Mouse (Mus musculus) neural tube, embryonic 11.5 days (tissue): ENCODE results near the gene Tchp. TPM values are rescaled to one million over a fixed set of nuclear protein-coding genes. Genes with fewer than 3 reads are reported as not detected.

Source experiments
- ATAC-seq: fragments of 200-750 bp; cut with Nextera tagmentation; 2 replicates; pipeline ENCODE4 v1.8.0; 2017; ENCODE audit warnings: moderate number of reproducible peaks, mild to moderate bottlenecking, moderate TSS enrichment, moderate library complexity; ENCODE audit not compliant: insufficient read depth, low FRiP score, low TSS enrichment
- DNase-seq: peaks from one replicate; pipeline ENCODE4 v3.0.0-alpha.2; 2015; ENCODE audit warnings: low spot score
- H3K27ac ChIP-seq: fragments of 300-500 bp; sonication (generic); 2 replicates; pipeline ENCODE4 v1.5.1; 2014; ENCODE audit warnings: low read depth, mild to moderate bottlenecking, low read length
- H3K27me3 ChIP-seq: fragments of 300-500 bp; sonication (generic); 2 replicates; pipeline ENCODE4 v1.6.1; 2014; ENCODE audit warnings: mild to moderate bottlenecking, low read length, mixed read lengths; ENCODE audit not compliant: control insufficient read depth, insufficient read depth
- H3K36me3 ChIP-seq: fragments of 300-500 bp; sonication (generic); 2 replicates; pipeline ENCODE4 v1.6.1; 2014; ENCODE audit warnings: mild to moderate bottlenecking, low read length, moderate library complexity, mixed read lengths; ENCODE audit not compliant: control insufficient read depth, insufficient read depth
- H3K4me1 ChIP-seq: fragments of 300-500 bp; sonication (generic); 2 replicates; pipeline ENCODE4 v1.6.1; 2014; ENCODE audit warnings: low read length, mixed read lengths; ENCODE audit not compliant: control insufficient read depth, insufficient read depth
- H3K4me2 ChIP-seq: fragments of 300-500 bp; sonication (generic); 2 replicates; pipeline ENCODE4 v1.6.1; 2014; ENCODE audit warnings: low read depth, mild to moderate bottlenecking, moderate library complexity
- H3K4me3 ChIP-seq: fragments of 300-500 bp; sonication (generic); 2 replicates; pipeline ENCODE4 v1.5.1; 2014; ENCODE audit warnings: low read depth, low read length
- H3K9ac ChIP-seq: fragments of 300-500 bp; sonication (generic); 2 replicates; pipeline ENCODE4 v1.6.1; 2014; ENCODE audit warnings: mild to moderate bottlenecking, low read length
- H3K9me3 ChIP-seq: fragments of 300-500 bp; sonication (generic); 2 replicates; pipeline ENCODE4 v1.6.1; 2016; ENCODE audit warnings: low read length; ENCODE audit not compliant: control insufficient read depth
- WGBS: fragments of 180-500 bp; shearing (Covaris S2); extraction: QIAGEN DNeasy Blood & Tissue Kit; methylation state at CpG from one replicate; pipeline ENCODE4 v1.1.7; 2014; 5-methylcytosine and 5-hydroxymethylcytosine counted together
- polyA plus RNA-seq: library from polyadenylated mRNA; unstranded; fragments of >200 nt; fragmentation: Nextera tagmentation; extraction: Ambion mirVana; gene quantifications from 2 replicates; pipeline ENCODE4 v1.2.1, GENCODE M21; 2014

Tchp gene
- polyA plus RNA-seq, 1 experiment from 2014 or later, result 12.8 TPM

DNA sequence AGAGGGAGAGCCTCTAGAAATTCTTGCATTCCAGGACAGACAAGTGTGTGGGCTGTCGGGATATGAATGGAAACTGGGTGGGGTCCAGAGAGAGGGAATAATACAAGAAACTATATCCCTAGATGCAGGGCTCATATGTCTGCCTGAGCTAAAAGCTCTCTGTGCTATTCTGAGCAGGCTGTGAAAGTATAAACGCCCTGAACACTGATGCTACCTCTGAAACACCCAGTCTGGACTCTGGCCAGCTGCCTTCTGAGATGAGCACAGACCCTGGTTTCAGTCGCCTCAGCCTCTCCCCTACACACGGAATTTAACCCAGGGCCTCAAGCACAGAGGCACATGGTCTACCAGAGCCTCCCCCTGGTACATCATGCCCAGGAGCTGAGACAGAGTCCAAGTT, 33.0 kb downstream of the Tchp start:
- H3K36me3 ChIP-seq, result peaks cover 16% of the 10 kb centered on the region

DNA sequence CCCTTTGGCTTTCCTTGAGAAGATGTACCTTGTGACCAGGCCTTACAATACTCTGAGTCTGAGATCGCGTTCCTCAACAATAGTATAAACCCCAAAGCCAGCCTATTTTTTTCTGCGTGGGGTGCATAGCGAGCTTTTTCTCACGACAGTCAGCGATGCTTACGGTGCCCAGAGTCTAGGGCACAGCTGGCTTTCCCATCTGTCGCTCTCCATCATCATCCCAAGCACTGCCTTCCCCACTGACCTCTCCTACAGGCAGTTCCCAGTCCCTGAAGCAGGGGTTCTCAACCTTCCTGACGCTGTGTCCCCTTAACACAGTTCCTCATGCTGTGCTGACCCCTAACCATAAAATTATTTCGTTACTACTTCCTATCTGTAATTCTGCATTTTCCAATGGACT, 35.0 kb downstream of the Tchp start:
- Histone ChIP-seq H3K27me3 (no peaks in the 10 kb centered on the region), H3K4me3 (no peak overlapping the region), H3K4me1 (no peaks in the 10 kb centered on the region), H3K36me3 (peaks cover 7% of the 10 kb centered on the region), H3K27ac (no peak overlapping the region), H3K9me3 (no peaks in the 10 kb centered on the region), H3K9ac (no peak overlapping the region), H3K4me2 (no peak overlapping the region)
- DNase-seq, result no peak
- no peak for ATAC-seq
- WGBS, result 81% methylated on average over 10 of the region's 10 CpGs

More for the DNA sequence above, 33.0 kb downstream of the Tchp start:
- no peak for DNase-seq
- ATAC-seq, result no peak
- Histone ChIP-seq H3K9me3 (no peaks in the 10 kb centered on the region), H3K4me3 (no peak overlapping the region), H3K4me2 (no peak overlapping the region), H3K27me3 (no peaks in the 10 kb centered on the region), H3K27ac (no peak overlapping the region), H3K4me1 (no peaks in the 10 kb centered on the region), H3K9ac (no peak overlapping the region)
- WGBS, result 84% methylated on average over 4 of the region's 4 CpGs

DNA sequence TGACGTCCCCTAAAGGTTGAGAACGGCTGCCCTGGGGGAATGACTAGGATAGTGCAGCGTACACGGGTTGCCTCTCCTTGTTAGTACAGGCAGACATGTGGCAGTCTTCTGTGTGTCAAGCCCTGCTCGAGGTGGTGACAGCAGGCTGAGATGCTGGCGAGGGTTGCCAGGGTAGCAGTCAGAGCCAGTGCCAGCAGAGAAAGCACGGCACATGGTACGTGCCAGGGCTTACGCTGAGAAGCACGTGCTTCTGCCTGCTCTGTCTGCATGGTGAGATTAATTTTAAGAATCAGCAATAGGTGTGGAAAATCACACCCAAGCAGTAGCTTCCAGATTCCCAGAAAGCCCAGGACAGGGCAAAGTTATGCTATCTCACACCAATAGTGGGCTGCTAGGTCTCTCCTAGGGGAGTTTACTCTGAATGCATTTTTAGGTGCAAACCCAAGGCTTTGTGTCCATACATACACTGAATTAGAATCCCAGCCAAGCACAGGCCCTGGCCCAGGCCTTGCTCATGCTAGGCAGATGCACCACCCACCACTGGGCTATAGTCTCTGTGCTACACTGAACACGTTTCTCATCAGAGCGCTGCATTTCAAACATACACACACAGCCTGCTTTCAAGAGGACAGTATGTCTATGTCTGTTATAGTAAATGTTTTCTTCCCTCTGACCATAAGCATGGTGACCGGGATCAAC, 35.6 kb downstream of the Tchp start:
- no peak for ATAC-seq
- H3K27ac ChIP-seq, result no peak overlapping the region
- no peaks in the 10 kb centered on the region for H3K9me3 ChIP-seq
- peaks cover 6% of the 10 kb centered on the region; the same call in 1 of the 2 replicates for H3K36me3 ChIP-seq
- H3K27me3 ChIP-seq, result no peaks in the 10 kb centered on the region
- DNase-seq, result no peak
- WGBS, result 93% methylated on average over 13 of the region's 13 CpGs
- no peaks in the 10 kb centered on the region for H3K4me1 ChIP-seq
- H3K9ac ChIP-seq, result no peak overlapping the region
- no peak overlapping the region for H3K4me2 ChIP-seq
- no peak overlapping the region for H3K4me3 ChIP-seq

DNA sequence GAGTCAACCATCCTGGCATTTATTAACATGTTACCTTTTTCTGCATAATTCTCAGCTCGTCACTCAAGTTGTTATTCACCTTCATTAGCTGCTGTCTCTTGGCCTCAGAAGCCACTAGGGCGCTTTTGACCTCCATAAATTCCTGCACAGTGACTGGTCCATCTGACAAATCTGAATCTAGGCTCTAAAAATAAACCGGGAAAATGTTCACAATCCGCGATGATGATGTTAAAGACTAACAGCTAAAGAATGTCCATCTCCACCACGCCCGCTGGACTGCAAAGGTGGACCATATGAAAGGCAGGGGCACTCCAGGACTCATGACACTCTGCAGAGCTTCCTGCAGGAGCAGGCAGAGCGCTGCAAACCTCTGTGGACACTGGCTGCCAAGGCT, 36.1 kb downstream of the Tchp start:
- no peak overlapping the region for H3K27ac ChIP-seq
- DNase-seq (no peak), ATAC-seq (no peak)
- peaks cover 6% of the 10 kb centered on the region; the same call in 1 of the 2 replicates for H3K36me3 ChIP-seq
- no peak overlapping the region; the same call in 1 of the 2 replicates for H3K9ac ChIP-seq
- H3K9me3 ChIP-seq, result no peaks in the 10 kb centered on the region
- no peak overlapping the region for H3K4me3 ChIP-seq
- H3K4me1 ChIP-seq, result no peaks in the 10 kb centered on the region
- 95% methylated on average over 8 of the region's 8 CpGs for WGBS
- no peaks in the 10 kb centered on the region for H3K27me3 ChIP-seq
- H3K4me2 ChIP-seq, result no peak overlapping the region

DNA sequence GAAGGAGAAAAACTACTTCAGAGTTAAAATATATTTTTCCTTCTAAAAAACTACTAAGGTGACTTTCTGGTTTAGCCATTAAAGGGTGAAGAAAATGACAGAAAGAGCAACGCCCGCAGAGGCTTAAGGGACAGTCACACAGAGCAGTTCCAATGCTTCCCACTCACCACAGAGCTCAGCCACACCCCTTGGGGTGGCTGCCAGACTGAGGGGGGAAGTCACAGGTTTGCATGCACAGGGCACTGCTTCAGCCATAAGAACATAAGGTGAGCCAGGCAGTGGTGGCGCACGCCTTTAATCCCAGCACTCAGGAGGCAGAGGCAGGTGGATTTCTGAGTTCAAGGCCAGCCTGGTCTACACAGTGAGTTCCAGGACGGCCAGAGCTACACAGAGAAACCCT, 38.0 kb downstream of the Tchp start:
- DNase-seq, result no peak
- no peaks in the 10 kb centered on the region for H3K9me3 ChIP-seq
- ATAC-seq, result no peak
- 86% methylated on average over 5 of the region's 5 CpGs for WGBS
- H3K9ac ChIP-seq, result no peak overlapping the region
- no peak overlapping the region for H3K4me2 ChIP-seq
- no peak overlapping the region for H3K27ac ChIP-seq
- no peaks in the 10 kb centered on the region for H3K4me1 ChIP-seq
- H3K27me3 ChIP-seq, result no peaks in the 10 kb centered on the region
- peaks cover 6% of the 10 kb centered on the region; the same call in 1 of the 2 replicates for H3K36me3 ChIP-seq
- no peak overlapping the region for H3K4me3 ChIP-seq

GRCm38 (mm10) chr5:114746886-114747285, 39.3 kb downstream of the Tchp start:
- H3K4me1 ChIP-seq, result no peaks in the 10 kb centered on the region
- no peak overlapping the region for H3K9ac ChIP-seq
- H3K27me3 ChIP-seq, result no peaks in the 10 kb centered on the region
- no peak overlapping the region for H3K27ac ChIP-seq
- no peak overlapping the region for H3K4me3 ChIP-seq
- ATAC-seq, result no peak
- no peak for DNase-seq
- 91% methylated on average over 4 of the region's 4 CpGs for WGBS
- H3K4me2 ChIP-seq, result no peak overlapping the region
- H3K9me3 ChIP-seq, result no peaks in the 10 kb centered on the region
- H3K36me3 ChIP-seq, result peaks cover 4% of the 10 kb centered on the region; the same call in 1 of the 2 replicates

DNA sequence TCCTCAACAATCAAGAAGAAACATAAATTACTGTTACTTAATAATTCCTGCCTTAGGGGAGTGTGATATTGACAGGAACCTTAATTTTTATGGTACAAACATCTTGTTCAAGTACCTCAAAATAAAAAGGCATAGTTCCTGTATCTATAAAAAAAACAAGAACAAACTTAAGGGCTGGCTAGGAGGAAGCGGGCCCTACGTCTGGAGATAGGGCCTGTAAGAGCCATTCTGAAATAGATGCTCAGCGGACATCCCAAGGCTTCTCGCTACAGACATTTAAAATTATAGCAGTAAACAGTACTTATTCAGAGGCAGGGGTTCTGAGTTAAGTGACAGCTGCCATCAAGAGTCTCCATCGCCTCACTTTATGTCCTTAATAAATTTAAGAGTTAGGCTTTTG, 40.0 kb downstream of the Tchp start:
- Histone ChIP-seq H3K36me3 (peaks cover 4% of the 10 kb centered on the region; the same call in 1 of the 2 replicates), H3K9ac (no peak overlapping the region), H3K4me3 (no peak overlapping the region), H3K27me3 (no peaks in the 10 kb centered on the region), H3K9me3 (no peaks in the 10 kb centered on the region), H3K27ac (no peak overlapping the region), H3K4me1 (no peaks in the 10 kb centered on the region), H3K4me2 (no peak overlapping the region)
- DNase-seq, result no peak
- ATAC-seq, result no peak
- WGBS, result 96% methylated on average over 5 of the region's 5 CpGs

DNA sequence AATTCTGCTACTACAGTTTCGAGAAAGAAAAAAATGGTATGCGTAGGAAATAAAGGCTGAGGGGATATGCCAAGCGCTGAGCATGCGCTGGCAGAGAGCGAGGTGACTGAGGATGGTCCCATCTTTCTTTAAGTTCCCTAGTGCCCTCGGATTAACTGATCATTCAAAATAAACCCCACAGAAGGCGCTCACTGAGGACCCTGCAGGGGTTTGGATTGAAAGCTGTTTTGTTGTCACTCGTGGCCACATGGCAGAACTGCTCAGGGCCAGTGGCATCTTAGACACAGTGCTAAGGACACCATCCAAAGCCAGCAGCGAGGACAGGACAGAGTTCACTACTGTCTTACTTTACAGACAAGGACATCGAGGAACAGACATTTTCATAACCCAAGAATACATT, 42.8 kb downstream of the Tchp start:
- Histone ChIP-seq H3K9ac (no peak overlapping the region), H3K4me3 (no peak overlapping the region), H3K27me3 (no peaks in the 10 kb centered on the region), H3K36me3 (peaks cover 1% of the 10 kb centered on the region), H3K9me3 (no peaks in the 10 kb centered on the region), H3K27ac (no peak overlapping the region), H3K4me2 (no peak overlapping the region), H3K4me1 (no peaks in the 10 kb centered on the region)
- ATAC-seq (no peak), DNase-seq (no peak)
- WGBS, result 84% methylated on average over 10 of the region's 10 CpGs

- Histone ChIP-seq H3K9ac (no peak overlapping the region), H3K27ac (no peak overlapping the region), H3K4me1 (no peaks in the 10 kb centered on the region), H3K27me3 (no peaks in the 10 kb centered on the region), H3K36me3 (peaks cover 2% of the 10 kb centered on the region), H3K9me3 (no peaks in the 10 kb centered on the region), H3K4me3 (no peak overlapping the region), H3K4me2 (no peak overlapping the region)
- DNase-seq (no peak), ATAC-seq (no peak)
- 94% methylated on average over 10 of the region's 10 CpGs for WGBS
Measured at GRCm38 (mm10) chr5:114752397-114752796, 44.8 kb downstream of the Tchp start.
